Mouse (Mus musculus) heart, postnatal 0 days (tissue): ENCODE data around the gene Iqcd.

ENCODE experiments used
- CTCF ChIP-seq: IDR thresholded peaks from 2 replicates; pipeline ENCODE4 v1.5.1; 2016; ENCODE audit warnings: antibody characterized with exemption, control low read depth, low read depth
- EP300 ChIP-seq: IDR thresholded peaks from 2 replicates; pipeline ENCODE4 v1.6.1; 2016; ENCODE audit warnings: antibody characterized with exemption, low read depth

DNA sequence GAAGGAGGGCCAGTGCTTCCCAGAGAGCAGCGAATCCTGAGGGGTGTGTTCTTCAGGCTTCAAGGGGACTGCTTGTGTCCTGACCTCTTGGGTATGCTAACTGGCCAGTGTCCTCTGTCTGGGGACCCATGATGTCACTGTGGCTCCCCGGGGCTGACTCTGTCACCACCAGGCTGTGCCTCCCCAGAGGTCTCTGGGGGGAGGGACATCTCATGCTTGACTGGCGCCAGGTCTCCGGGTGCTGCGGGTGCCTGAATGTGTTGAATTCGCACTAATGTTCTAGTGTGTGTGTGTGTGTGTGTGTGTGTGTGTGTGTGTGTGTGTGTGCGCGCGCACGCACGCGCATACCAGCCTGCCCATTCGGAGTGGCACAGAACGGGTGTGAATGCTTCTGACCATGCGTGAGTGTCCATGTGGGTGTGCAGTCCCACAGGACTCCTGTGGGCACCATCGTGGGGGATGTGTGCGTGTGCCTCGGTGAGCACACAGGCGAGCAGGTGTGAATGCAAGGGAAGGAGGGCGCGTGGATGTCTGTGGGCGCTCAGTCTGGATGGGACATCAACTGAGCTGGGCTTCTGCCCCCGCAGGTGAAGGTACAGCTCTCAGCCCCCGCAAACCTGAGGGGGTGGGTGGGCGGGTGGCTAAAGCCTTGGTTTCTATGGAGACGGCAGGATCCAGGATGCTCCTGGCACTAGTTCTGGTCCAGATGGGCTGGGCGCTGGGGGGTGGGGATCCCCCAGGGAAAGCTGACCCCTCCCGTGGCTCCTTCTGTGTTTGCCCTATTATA, 64.3 kb downstream of the Iqcd start:
- TF ChIP-seq CTCF (no peak), EP300 (no peak)
